Mouse (Mus musculus): Measurements from ENCODE around the gene Slc9b2.

DNA sequence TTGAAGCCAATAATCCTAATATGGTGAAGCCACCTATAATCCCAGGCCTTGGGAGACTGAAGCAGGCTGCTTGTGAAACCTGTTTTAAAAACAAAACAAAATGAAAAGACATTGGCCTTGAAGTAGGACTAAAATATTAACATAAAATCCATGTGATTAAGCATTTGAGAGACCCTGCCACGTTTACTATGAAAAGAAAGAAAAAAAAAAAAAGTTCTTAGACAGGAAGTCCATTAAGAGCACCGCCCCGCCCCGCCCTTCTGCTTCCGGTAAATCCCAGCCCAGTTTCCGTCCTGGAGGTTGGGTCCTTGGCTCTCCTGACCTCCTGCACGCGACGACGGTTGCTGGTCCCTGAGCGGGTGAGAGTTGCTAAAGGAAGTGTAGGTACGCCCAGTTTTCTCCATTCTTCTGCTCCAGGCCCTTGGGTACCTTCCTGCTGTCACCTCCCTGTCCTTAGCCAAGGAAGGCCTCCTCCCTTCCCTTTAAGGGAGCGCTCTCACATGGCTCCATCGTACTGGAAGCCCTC is 40.3 kb downstream of the Slc9b2 start, which contains the start of gene Slc9b1:
- TF ChIP-seq CTCF (IDR thresholded peaks at IDR 0.05; ENCODE audit: low read depth, low read length) (no peak), POLR2A (IDR thresholded peaks at IDR 0.05; ENCODE audit: insufficient read depth, low read length) (peak; percentile 71)
